Mouse (Mus musculus): ENCODE measurements around the gene Vmn1r195. TPM values are rescaled to one million over a fixed set of nuclear protein-coding genes. Genes with fewer than 3 reads are reported as not detected.

The Vmn1r195 gene
- polyA plus RNA-seq, 1 experiment, result not detected

DNA sequence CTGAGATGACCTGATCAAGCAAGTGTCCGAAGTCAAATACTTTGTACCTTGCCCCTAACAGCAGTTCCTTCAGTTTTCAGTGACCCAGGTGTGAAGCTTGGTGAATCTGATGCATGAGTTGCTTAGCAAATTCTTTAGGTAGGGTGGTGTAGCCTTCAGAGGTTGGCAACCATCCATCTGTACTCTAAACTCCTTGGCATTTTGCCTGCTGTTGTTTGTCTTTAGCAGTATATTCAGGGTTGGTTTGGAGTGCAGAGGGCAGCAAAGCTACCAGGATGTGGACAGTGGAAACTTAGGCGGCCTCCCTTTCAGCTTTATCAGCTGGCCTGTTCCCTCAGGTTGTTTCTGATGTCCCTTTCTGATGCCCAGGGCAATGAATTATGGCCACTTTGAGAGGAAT lies 45.0 kb downstream of the Vmn1r195 start:
- H3K27ac ChIP-seq (ENCODE audit: control insufficient read depth, insufficient read depth, low read length), result no peak overlapping the region
- 86% methylated on average over 2 of the region's 2 CpGs for WGBS
- no peaks in the 10 kb centered on the region for H3K36me3 ChIP-seq (ENCODE audit: control insufficient read depth, insufficient read depth, low read length)
- no peak for DNase-seq
- H3K4me3 ChIP-seq (ENCODE audit: control insufficient read depth, insufficient read depth, low read length), result no peak overlapping the region
- no peaks in the 10 kb centered on the region for H3K27me3 ChIP-seq (ENCODE audit: control insufficient read depth, insufficient read depth, low read length)
- TF ChIP-seq POLR2A (IDR thresholded peaks at IDR 0.05; ENCODE audit: control insufficient read depth, extremely low read depth, insufficient read depth, low read length, poor library complexity), result no peak
- TF ChIP-seq CTCF (IDR thresholded peaks at IDR 0.05; ENCODE audit: borderline replicate concordance, control insufficient read depth, extremely low read depth, insufficient read depth, low read length, poor library complexity), result no peak
- no peaks in the 10 kb centered on the region for H3K4me1 ChIP-seq (replicated peaks; ENCODE audit: control insufficient read depth, insufficient read depth, low read length)

DNA sequence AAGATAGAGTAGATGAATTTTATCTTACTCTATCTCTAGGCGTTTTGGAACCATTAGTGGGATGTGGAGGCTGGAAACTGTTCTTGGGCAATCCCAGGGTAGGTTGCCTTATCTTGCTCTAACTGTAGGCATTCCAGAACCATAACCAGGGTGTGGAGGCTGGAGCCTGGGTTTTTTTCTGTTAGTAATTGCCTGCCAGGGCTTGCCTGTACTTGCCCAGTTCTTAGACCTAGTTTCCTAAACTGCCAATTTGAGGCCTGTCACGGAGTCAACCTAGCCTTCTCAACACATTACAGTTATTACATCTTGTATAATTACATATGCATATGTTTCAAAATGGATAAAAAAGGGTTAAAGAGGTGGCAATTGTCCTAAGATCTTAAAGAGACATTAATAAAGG lies 47.0 kb downstream of the Vmn1r195 start:
- Histone ChIP-seq H3K27me3 (ENCODE audit: control insufficient read depth, insufficient read depth, low read length) (no peaks in the 10 kb centered on the region), H3K27ac (ENCODE audit: control insufficient read depth, insufficient read depth, low read length) (no peak overlapping the region), H3K36me3 (ENCODE audit: control insufficient read depth, insufficient read depth, low read length) (no peaks in the 10 kb centered on the region), H3K4me1 (replicated peaks; ENCODE audit: control insufficient read depth, insufficient read depth, low read length) (no peaks in the 10 kb centered on the region), H3K4me3 (ENCODE audit: control insufficient read depth, insufficient read depth, low read length) (no peak overlapping the region)
- WGBS, result 80% methylated on average over 2 of the region's 2 CpGs
- no peak for TF ChIP-seq CTCF (IDR thresholded peaks at IDR 0.05; ENCODE audit: borderline replicate concordance, control insufficient read depth, extremely low read depth, insufficient read depth, low read length, poor library complexity)
- no peak for TF ChIP-seq POLR2A (IDR thresholded peaks at IDR 0.05; ENCODE audit: control insufficient read depth, extremely low read depth, insufficient read depth, low read length, poor library complexity)
- no peak for DNase-seq

DNA sequence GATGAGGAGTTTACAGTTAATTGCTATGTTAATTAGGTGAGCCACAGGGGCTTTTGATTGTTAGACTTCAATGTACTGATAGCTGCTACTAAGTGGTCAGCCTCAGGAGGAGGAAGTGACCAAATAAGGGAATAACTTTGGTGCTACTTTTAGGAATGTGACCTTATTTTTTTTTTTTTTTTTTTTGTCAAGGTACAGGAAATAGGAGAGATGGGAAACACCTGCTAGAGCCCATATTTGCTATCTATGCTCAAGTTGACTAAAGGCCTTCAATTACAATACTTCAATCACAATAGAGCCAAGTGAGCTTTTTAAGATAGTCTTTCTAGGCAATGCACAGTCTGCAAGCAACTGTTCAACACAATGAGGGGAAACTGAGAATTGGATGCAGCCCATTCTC lies 49.8 kb downstream of the Vmn1r195 start:
- Histone ChIP-seq H3K27me3 (ENCODE audit: control insufficient read depth, insufficient read depth, low read length) (no peaks in the 10 kb centered on the region), H3K36me3 (ENCODE audit: control insufficient read depth, insufficient read depth, low read length) (no peaks in the 10 kb centered on the region), H3K27ac (ENCODE audit: control insufficient read depth, insufficient read depth, low read length) (no peak overlapping the region), H3K4me3 (ENCODE audit: control insufficient read depth, insufficient read depth, low read length) (no peak overlapping the region), H3K4me1 (replicated peaks; ENCODE audit: control insufficient read depth, insufficient read depth, low read length) (no peaks in the 10 kb centered on the region)
- TF ChIP-seq POLR2A (IDR thresholded peaks at IDR 0.05; ENCODE audit: control insufficient read depth, extremely low read depth, insufficient read depth, low read length, poor library complexity) (no peak), CTCF (IDR thresholded peaks at IDR 0.05; ENCODE audit: borderline replicate concordance, control insufficient read depth, extremely low read depth, insufficient read depth, low read length, poor library complexity) (no peak)
- no peak for DNase-seq

- no peak for DNase-seq
- Histone ChIP-seq H3K4me1 (replicated peaks; ENCODE audit: control insufficient read depth, insufficient read depth, low read length) (no peaks in the 10 kb centered on the region), H3K36me3 (ENCODE audit: control insufficient read depth, insufficient read depth, low read length) (no peaks in the 10 kb centered on the region), H3K4me3 (ENCODE audit: control insufficient read depth, insufficient read depth, low read length) (no peak within 1 kb of the TSS), H3K27me3 (ENCODE audit: control insufficient read depth, insufficient read depth, low read length) (no peaks in the 10 kb centered on the region), H3K27ac (ENCODE audit: control insufficient read depth, insufficient read depth, low read length) (no peak within 1 kb of the TSS)
- TF ChIP-seq POLR2A (IDR thresholded peaks at IDR 0.05; ENCODE audit: control insufficient read depth, extremely low read depth, insufficient read depth, low read length, poor library complexity) (no peak), CTCF (IDR thresholded peaks at IDR 0.05; ENCODE audit: borderline replicate concordance, control insufficient read depth, extremely low read depth, insufficient read depth, low read length, poor library complexity) (no peak)
These were observed 54.0 kb downstream of the Vmn1r195 start, which contains the start of gene Vmn1r197 for GRCm38 (mm10) chr13:22324289-22324688. Gene Vmn1r197, plus strand, starts transcription at chr13:22324589.

Other genes with a start within 250 kb of the Vmn1r195 start
- gene Hist1h2ah, start 235.0 kb upstream of the Vmn1r195 start, polyA plus RNA-seq (2012; rRNA removed), result 248 and 460 TPM in 2 replicates
- 322 and 402 TPM in 2 replicates for gene Hist1h2bk, start 234.7 kb upstream of the Vmn1r195 start, polyA plus RNA-seq (2012; rRNA removed)
- 33.1 and 38.5 TPM in 2 replicates for gene Hist1h4i, start 229.2 kb upstream of the Vmn1r195 start, polyA plus RNA-seq (2012; rRNA removed)
- gene Hist1h2ag, start 227.6 kb upstream of the Vmn1r195 start, polyA plus RNA-seq (2012; rRNA removed), result 149 and 177 TPM in 2 replicates
- gene Hist1h2bj, start 227.3 kb upstream of the Vmn1r195 start, polyA plus RNA-seq (2012; rRNA removed), result 177 and 218 TPM in 2 replicates
- not detected in 2 replicates for gene Vmn1r188, start 186.1 kb upstream of the Vmn1r195 start, polyA plus RNA-seq (2012; rRNA removed)
- gene Vmn1r189, start 164.7 kb upstream of the Vmn1r195 start, polyA plus RNA-seq (2012; rRNA removed), result not detected in 2 replicates
- gene Vmn1r191, start 86.6 kb upstream of the Vmn1r195 start, polyA plus RNA-seq (2012; rRNA removed), result not detected in 2 replicates
- not detected in 2 replicates for gene Vmn1r192, start 79.4 kb upstream of the Vmn1r195 start, polyA plus RNA-seq (2012; rRNA removed)
- gene Vmn1r193, start 47.4 kb upstream of the Vmn1r195 start, polyA plus RNA-seq (2012; rRNA removed), result not detected in 2 replicates
- not detected in 2 replicates for gene Vmn1r194, start 26.3 kb upstream of the Vmn1r195 start, polyA plus RNA-seq (2012; rRNA removed)
- gene Vmn1r196, start 19.4 kb downstream of the Vmn1r195 start, polyA plus RNA-seq (2012; rRNA removed), result not detected in 2 replicates
- gene Vmn1r197, start 54.1 kb downstream of the Vmn1r195 start, polyA plus RNA-seq (2012; rRNA removed), result not detected in 2 replicates
- not detected in 2 replicates for gene Vmn1r198, start 79.8 kb downstream of the Vmn1r195 start, polyA plus RNA-seq (2012; rRNA removed)
- gene Vmn1r199, start 109.3 kb downstream of the Vmn1r195 start, polyA plus RNA-seq (2012; rRNA removed), result not detected in 2 replicates
- gene Vmn1r200, start 119.9 kb downstream of the Vmn1r195 start, polyA plus RNA-seq (2012; rRNA removed), result not detected in 2 replicates
- gene Vmn1r201, start 201.4 kb downstream of the Vmn1r195 start, polyA plus RNA-seq (2012; rRNA removed), result not detected in 2 replicates
- 0.04 TPM in 1 of 2 replicates, not detected in the other for gene Vmn1r202, start 234.9 kb downstream of the Vmn1r195 start, polyA plus RNA-seq (2012; rRNA removed)
- not detected in 2 replicates for gene Vmn1r203, start 247.6 kb downstream of the Vmn1r195 start, polyA plus RNA-seq (2012; rRNA removed)

All from thymus, adult 2 months (tissue).